In the genomic region with DNA sequence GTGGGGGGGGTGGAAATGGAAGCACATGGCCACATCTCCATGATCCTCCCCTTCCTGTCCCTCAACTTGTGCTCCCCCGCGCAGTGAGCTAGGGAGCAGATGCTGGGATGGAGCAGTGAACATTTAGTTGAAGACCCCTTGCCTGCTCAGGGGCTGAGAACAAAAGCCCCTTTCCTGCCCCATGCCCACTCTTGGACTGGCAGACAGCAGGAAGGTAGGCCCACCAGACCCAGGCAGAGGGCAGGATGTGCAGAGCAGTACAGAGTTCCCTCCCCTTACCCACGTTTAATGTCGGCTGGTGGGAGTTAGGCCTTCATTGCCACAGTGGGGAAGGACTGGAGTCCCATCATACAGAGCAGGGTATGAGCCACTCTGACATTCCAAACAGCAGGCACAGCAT, we compare ENCODE assay signal across 10 mouse cellular contexts. TPM values are rescaled to one million over a fixed set of nuclear protein-coding genes. Genes with fewer than 3 reads are reported as not detected.
A peak's percentile ranks its signal among the peaks of the same experiment; 100 is the strongest.
DNase-seq lines count a peak whose midpoint lies in the region; ATAC-seq lines count a peak whose summit lies in the region.
"Had no signal": no experiment of that assay in that cellular context is flagged by ENCODE, and none has a peak within 500 bp of the region (broad histone marks: within the 10 kb centered on the region; RNA-seq: fewer than 3 reads in every experiment).

No protein-coding gene starts in this region.

- no peaks in the 10 kb centered on the region for H3K27me3 ChIP-seq in kidney, embryonic 15.5 days
- H3K27me3 ChIP-seq in liver, embryonic 15.5 days, result no peaks in the 10 kb centered on the region

- DNase-seq in kidney, adult 8-10 months, result no peak
- peak; percentile 41 to 56 for DNase-seq in thymus, adult 18-20 months
- no peak for DNase-seq in thymus, postnatal 0 days (ENCODE audit: low spot score)
- peak; percentile 64 for DNase-seq in thymus, postnatal 4 days
- no peak for DNase-seq in cerebellum, postnatal 14 days
- DNase-seq in adrenal gland, adult (ENCODE audit: inconsistent age in 2 of 2, low spot score in 1 of 2), result no peak
- DNase-seq: cerebellum, adult 9-11 months; right cerebral cortex, postnatal 25 days had no signal

- ATAC-seq in kidney, embryonic 15.5 days (replicated peaks; ENCODE audit: low FRiP score), result no peak
- no peak for ATAC-seq in liver, embryonic 15.5 days (ENCODE audit: insufficient read depth)

- H3K4me2 ChIP-seq in kidney, embryonic 15.5 days, result no peak overlapping the region
- H3K4me2 ChIP-seq in liver, embryonic 15.5 days, result no peak overlapping the region

- H3K27ac ChIP-seq in kidney, embryonic 15.5 days, result peak overlapping the region; percentile 89
- peak overlapping the region; percentile 79; the same call in 1 of the 2 replicates for H3K27ac ChIP-seq in liver, embryonic 15.5 days (replicated peaks)

- peaks cover 49% of the 10 kb centered on the region for H3K4me1 ChIP-seq in kidney, embryonic 15.5 days
- H3K4me1 ChIP-seq in liver, embryonic 15.5 days (replicated peaks), result peaks cover 67% of the 10 kb centered on the region

- H3K9ac ChIP-seq in kidney, embryonic 15.5 days, result no peak overlapping the region
- no peak overlapping the region for H3K9ac ChIP-seq in liver, embryonic 15.5 days

- H3K36me3 ChIP-seq in kidney, embryonic 15.5 days, result peaks cover 55% of the 10 kb centered on the region
- peaks cover 51% of the 10 kb centered on the region for H3K36me3 ChIP-seq in liver, embryonic 15.5 days (replicated peaks)

- H3K9me3 ChIP-seq in kidney, embryonic 15.5 days (replicated peaks), result no peaks in the 10 kb centered on the region
- H3K9me3 ChIP-seq in liver, embryonic 15.5 days (replicated peaks), result no peaks in the 10 kb centered on the region

- WGBS in kidney, embryonic 15.5 days, result 67% methylated on average over 4 of the region's 4 CpGs
- 52% methylated on average over 4 of the region's 4 CpGs for WGBS in liver, embryonic 15.5 days (ENCODE audit: insufficient replicate concordance)

- H3K4me3 ChIP-seq in kidney, embryonic 15.5 days (replicated peaks), result no peak overlapping the region
- no peak overlapping the region for H3K4me3 ChIP-seq in liver, embryonic 15.5 days (replicated peaks)

RNA-seq across cellular contexts. Expression of gene Prkd2, which starts 1.6 kb away (rescaled TPM):
- 14.6 and 17.7 TPM in 2 replicates for polyA plus RNA-seq in kidney, embryonic 15.5 days (2015; fragmentation: Nextera tagmentation; extraction: Ambion mirVana)
- polyA plus RNA-seq in thymus, postnatal 0 days (2015; fragmentation: Nextera tagmentation; extraction: Ambion mirVana), result 70.6 and 80.0 TPM in 2 replicates
- 3.2 and 3.8 TPM in 2 replicates for polyA plus RNA-seq in liver, embryonic 15.5 days (2015; fragmentation: Nextera tagmentation; extraction: Ambion mirVana)

RNA-seq across cellular contexts. Expression of gene Fkrp, which starts 24.5 kb away (rescaled TPM):
- 32.0 and 34.1 TPM in 2 replicates for polyA plus RNA-seq in kidney, embryonic 15.5 days (2015; fragmentation: Nextera tagmentation; extraction: Ambion mirVana)
- polyA plus RNA-seq in thymus, postnatal 0 days (2015; fragmentation: Nextera tagmentation; extraction: Ambion mirVana), result 17.1 and 18.8 TPM in 2 replicates
- polyA plus RNA-seq in liver, embryonic 15.5 days (2015; fragmentation: Nextera tagmentation; extraction: Ambion mirVana), result 8.2 and 9.0 TPM in 2 replicates

RNA-seq across cellular contexts. Expression of gene Strn4, which starts 25.4 kb away (rescaled TPM):
- polyA plus RNA-seq in kidney, embryonic 15.5 days (2015; fragmentation: Nextera tagmentation; extraction: Ambion mirVana), result 91.5 and 99.8 TPM in 2 replicates
- 57.1 and 60.9 TPM in 2 replicates for polyA plus RNA-seq in thymus, postnatal 0 days (2015; fragmentation: Nextera tagmentation; extraction: Ambion mirVana)
- polyA plus RNA-seq in liver, embryonic 15.5 days (2015; fragmentation: Nextera tagmentation; extraction: Ambion mirVana), result 30.9 and 37.8 TPM in 2 replicates

RNA-seq across cellular contexts. Expression of gene Dact3, which starts 34.0 kb away (rescaled TPM):
- 2.6 TPM in 2 replicates for polyA plus RNA-seq in kidney, embryonic 15.5 days (2015; fragmentation: Nextera tagmentation; extraction: Ambion mirVana)
- 0.13 and 0.18 TPM in 2 replicates for polyA plus RNA-seq in thymus, postnatal 0 days (2015; fragmentation: Nextera tagmentation; extraction: Ambion mirVana)
- polyA plus RNA-seq in liver, embryonic 15.5 days (2015; fragmentation: Nextera tagmentation; extraction: Ambion mirVana), result 0.14 and 0.17 TPM in 2 replicates

RNA-seq across cellular contexts. Expression of gene Gng8, which starts 50.5 kb away (rescaled TPM):
- polyA plus RNA-seq in kidney, embryonic 15.5 days (2015; fragmentation: Nextera tagmentation; extraction: Ambion mirVana), result 6.8 and 7.8 TPM in 2 replicates
- polyA plus RNA-seq in thymus, postnatal 0 days (2015; fragmentation: Nextera tagmentation; extraction: Ambion mirVana), result 0.44 and 0.85 TPM in 2 replicates
- polyA plus RNA-seq in liver, embryonic 15.5 days (2015; fragmentation: Nextera tagmentation; extraction: Ambion mirVana), result 0.13 TPM in 2 replicates

Comparison
In these comparisons a context has a peak if more than half of its experiments do, and no peak if none do; other contexts are left out.
1. DNase-seq: peak in thymus, adult 18-20 months (2 of 2) and thymus, postnatal 4 days (single experiment); none in kidney, adult 8-10 months (0 of 2), thymus, postnatal 0 days (single experiment), cerebellum, postnatal 14 days (0 of 2) and adrenal gland, adult (0 of 2).